Mouse (Mus musculus): ENCODE measurements around the gene Hspbap1. TPM values are rescaled to one million over a fixed set of nuclear protein-coding genes. Genes with fewer than 3 reads are reported as not detected.

Hspbap1 gene
- polyA plus RNA-seq, 1 experiment from 2014 or later, result 29.9 TPM

GRCm38 (mm10) chr16:35871048-35871851 lies 101.1 kb downstream of the Hspbap1 start, which contains the start of gene Parp14:
TSS of gene Parp14 (minus strand) at chr16:35871544.
- peak within 1 kb of the TSS; percentile 69 for H3K4me3 ChIP-seq
- peak within 1 kb of the TSS; percentile 76 for H3K27ac ChIP-seq
- no peaks in the 10 kb centered on the region for H3K9me3 ChIP-seq
- 1% methylated on average over 38 of the region's 38 CpGs for WGBS
- H3K27me3 ChIP-seq (ENCODE audit: poor library complexity, severe bottlenecking), result peaks cover 51% of the 10 kb centered on the region
- peaks cover 21% of the 10 kb centered on the region for H3K4me1 ChIP-seq
- peak; percentile 41 for DNase-seq (ENCODE audit: extremely low spot score, low spot score)
- no peaks in the 10 kb centered on the region for H3K36me3 ChIP-seq (replicated peaks)

GRCm38 (mm10) chr16:35871898-35872297 lies 101.7 kb downstream of the Hspbap1 start:
- Histone ChIP-seq H3K9me3 (no peaks in the 10 kb centered on the region), H3K4me1 (peaks cover 21% of the 10 kb centered on the region), H3K27me3 (ENCODE audit: poor library complexity, severe bottlenecking) (peaks cover 51% of the 10 kb centered on the region), H3K36me3 (replicated peaks) (no peaks in the 10 kb centered on the region), H3K4me3 (peak overlapping the region; percentile 69), H3K27ac (no peak overlapping the region)
- no peak for DNase-seq (ENCODE audit: extremely low spot score, low spot score)
- 24% methylated on average over 12 of the region's 12 CpGs for WGBS

- H3K9me3 ChIP-seq, result no peaks in the 10 kb centered on the region
- WGBS, result 37% methylated on average over 14 of the region's 14 CpGs
- H3K27ac ChIP-seq, result no peak overlapping the region
- H3K4me3 ChIP-seq, result no peak overlapping the region
- peaks cover 51% of the 10 kb centered on the region for H3K27me3 ChIP-seq (ENCODE audit: poor library complexity, severe bottlenecking)
- DNase-seq (ENCODE audit: extremely low spot score, low spot score), result no peak
- peaks cover 21% of the 10 kb centered on the region for H3K4me1 ChIP-seq
- H3K36me3 ChIP-seq (replicated peaks), result no peaks in the 10 kb centered on the region
These were observed 102.3 kb downstream of the Hspbap1 start for GRCm38 (mm10) chr16:35872410-35873006.

- Histone ChIP-seq H3K9me3 (no peaks in the 10 kb centered on the region), H3K36me3 (replicated peaks) (no peaks in the 10 kb centered on the region), H3K4me3 (no peak overlapping the region), H3K4me1 (peaks cover 21% of the 10 kb centered on the region), H3K27me3 (ENCODE audit: poor library complexity, severe bottlenecking) (peaks cover 44% of the 10 kb centered on the region), H3K27ac (no peak overlapping the region)
- DNase-seq (ENCODE audit: extremely low spot score, low spot score), result no peak
- WGBS, result 33% methylated on average over 3 of the region's 3 CpGs
These were observed 104.2 kb downstream of the Hspbap1 start for GRCm38 (mm10) chr16:35874416-35874815.

Other genes with a start within 250 kb of the Hspbap1 start
- 35.7 and 37.5 TPM in 2 replicates for gene Sema5b, start 229.2 kb upstream of the Hspbap1 start, polyA plus RNA-seq (2016; fragmentation: Nextera tagmentation; extraction: Ambion mirVana)
- gene Dirc2, start 1.0 kb upstream of the Hspbap1 start, polyA plus RNA-seq (2016; fragmentation: Nextera tagmentation; extraction: Ambion mirVana), result 9.3 and 10.4 TPM in 2 replicates
- gene Parp14, start 101.2 kb downstream of the Hspbap1 start, polyA plus RNA-seq (2016; fragmentation: Nextera tagmentation; extraction: Ambion mirVana), result 0.11 and 0.17 TPM in 2 replicates
- gene Parp9, start 168.1 kb downstream of the Hspbap1 start, polyA plus RNA-seq (2016; fragmentation: Nextera tagmentation; extraction: Ambion mirVana), result 3.3 and 3.7 TPM in 2 replicates
- gene Dtx3l, start 168.8 kb downstream of the Hspbap1 start, polyA plus RNA-seq (2016; fragmentation: Nextera tagmentation; extraction: Ambion mirVana), result 4.6 and 5.1 TPM in 2 replicates
- 79.0 and 84.2 TPM in 2 replicates for gene Kpna1, start 208.4 kb downstream of the Hspbap1 start, polyA plus RNA-seq (2016; fragmentation: Nextera tagmentation; extraction: Ambion mirVana)